Mouse (Mus musculus): ENCODE measurements around the gene Sirt6. TPM values are rescaled to one million over a fixed set of nuclear protein-coding genes. Genes with fewer than 3 reads are reported as not detected.

Gene Sirt6
- total and polyA plus RNA-seq, 3 experiments = 10.5 to 38.2 TPM; not detected in 1

GRCm38 (mm10) chr10:81602741-81603151, 24.9 kb downstream of the Sirt6 start:
- no peaks in the 10 kb centered on the region for H3K27me3 ChIP-seq (ENCODE audit: control insufficient read depth in 1 of 2, insufficient read depth in 2 of 2, low read length in 2 of 2)
- H3K27ac ChIP-seq (ENCODE audit: control insufficient read depth, low read depth, low read length) = no peak overlapping the region
- H3K4me1 ChIP-seq (ENCODE audit: control insufficient read depth in 1 of 2, insufficient read depth in 2 of 2, low read length in 2 of 2) = peaks cover 12 to 25% of the 10 kb centered on the region in 2 experiments
- no peak overlapping the region for H3K9ac ChIP-seq (ENCODE audit: control insufficient read depth, low read depth, low read length, poor library complexity, severe bottlenecking)
- H3K36me3 ChIP-seq (ENCODE audit: control insufficient read depth in 1 of 2, insufficient read depth in 2 of 2, low read length in 2 of 2) = peaks cover 0 to 18% of the 10 kb centered on the region in 2 experiments; a peak in 2 of 4 replicates
- H3K4me3 ChIP-seq (ENCODE audit: control insufficient read depth in 1 of 2, insufficient read depth in 1 of 2, low read depth in 2 of 2, low read length in 2 of 2) = no peak overlapping the region
- H3K9me3 ChIP-seq (replicated peaks; ENCODE audit: insufficient read depth, low read length) = no peaks in the 10 kb centered on the region
- DNase-seq (ENCODE audit: low read depth, low spot score) = peak; percentile 85
- H3K79me2 ChIP-seq (ENCODE audit: control insufficient read depth, insufficient read depth, low read length, poor library complexity) = no peaks in the 10 kb centered on the region; the same call in 1 of the 2 replicates
- TF ChIP-seq USF2 (IDR thresholded peaks at IDR 0.05; ENCODE audit: borderline replicate concordance in 1 of 2, insufficient read depth in 1 of 2, low read depth in 1 of 2, low read length in 2 of 2) (no peak), NELFE (IDR thresholded peaks at IDR 0.05; ENCODE audit: low read depth, low read length) (no peak), MXI1 (IDR thresholded peaks at IDR 0.05; ENCODE audit: low read depth, low read length) (peak; percentile 62), HCFC1 (IDR thresholded peaks at IDR 0.05; ENCODE audit: low read depth, low read length) (peak; percentile 58; the same call in 1 of the 2 replicates), MYB (IDR thresholded peaks at IDR 0.05; ENCODE audit: low read depth, low read length) (no peak), ZC3H11A (IDR thresholded peaks at IDR 0.05; ENCODE audit: low read depth, low read length) (0 out of 2 replicates have a peak, but pooled peaks have one; percentile 23), JUND (IDR thresholded peaks at IDR 0.05; ENCODE audit: low read depth, low read length) (peak; percentile 80), MEF2A (IDR thresholded peaks at IDR 0.05; ENCODE audit: extremely low read depth, insufficient replicate concordance, low read depth, low read length, poor library complexity, severe bottlenecking) (no peak), CTCF (IDR thresholded peaks at IDR 0.05 in 2 of 3, conservative IDR thresholded peaks at IDR 0.05 in 1 of 3; ENCODE audit: control insufficient read depth in 1 of 3, insufficient read depth in 1 of 3, low read depth in 2 of 3, low read length in 3 of 3, poor library complexity in 1 of 3, severe bottlenecking in 1 of 3) (peak in 2 of 3 experiments; percentile 79 to 80; a peak in 5 of 6 replicates), UBTF (IDR thresholded peaks at IDR 0.05; ENCODE audit: borderline replicate concordance, insufficient read depth, low read depth, low read length) (no peak), SIN3A (IDR thresholded peaks at IDR 0.05; ENCODE audit: low read length) (peak; percentile 86), CHD1 (IDR thresholded peaks at IDR 0.05; ENCODE audit: low read depth, low read length) (no peak), POLR2A (IDR thresholded peaks at IDR 0.05; ENCODE audit: control insufficient read depth in 1 of 2, insufficient read depth in 1 of 2, low read depth in 1 of 2, low read length in 2 of 2, poor library complexity in 1 of 2) (no peak), MYC (IDR thresholded peaks at IDR 0.05; ENCODE audit: low read depth, low read length) (no peak), TCF12 (IDR thresholded peaks at IDR 0.05; ENCODE audit: low read depth, low read length) (no peak), BHLHE40 (IDR thresholded peaks at IDR 0.05; ENCODE audit: borderline replicate concordance, low read depth, low read length) (0 out of 2 replicates have a peak, but pooled peaks have one; percentile 24), MAFK (IDR thresholded peaks at IDR 0.05; ENCODE audit: borderline replicate concordance, low read depth, low read length) (no peak), RAD21 (IDR thresholded peaks at IDR 0.05; ENCODE audit: low read depth, low read length) (peak; percentile 14; the same call in 1 of the 2 replicates), MAX (IDR thresholded peaks at IDR 0.05; ENCODE audit: low read length) (no peak), USF1 (IDR thresholded peaks at IDR 0.05; ENCODE audit: low read depth, low read length) (no peak), ELF1 (IDR thresholded peaks at IDR 0.05; ENCODE audit: low read depth, low read length) (no peak), RCOR1 (IDR thresholded peaks at IDR 0.05; ENCODE audit: low read depth, low read length) (peak; percentile 46; the same call in 1 of the 2 replicates), E2F4 (IDR thresholded peaks at IDR 0.05; ENCODE audit: borderline replicate concordance, low read depth, low read length) (no peak), MAZ (IDR thresholded peaks at IDR 0.05; ENCODE audit: low read depth, low read length) (peak; percentile 94), TAL1 (IDR thresholded peaks at IDR 0.05; ENCODE audit: low read length) (no peak), POLR2AphosphoS2 (IDR thresholded peaks at IDR 0.05; ENCODE audit: low read length) (no peak), GABPA (IDR thresholded peaks at IDR 0.05; ENCODE audit: low read depth, low read length) (no peak), TBP (IDR thresholded peaks at IDR 0.05; ENCODE audit: low read depth, low read length) (no peak), ZKSCAN1 (IDR thresholded peaks at IDR 0.05; ENCODE audit: low read depth, low read length) (no peak), ZMIZ1 (IDR thresholded peaks at IDR 0.05; ENCODE audit: low read depth, low read length) (no peak), GATA1 (IDR thresholded peaks at IDR 0.05; ENCODE audit: low read depth, low read length) (no peak), POLR2AphosphoS5 (IDR thresholded peaks at IDR 0.05; ENCODE audit: borderline replicate concordance, low read depth, low read length) (no peak), SMC3 (IDR thresholded peaks at IDR 0.05; ENCODE audit: low read depth, low read length) (peak; percentile 39), KAT2A (conservative IDR thresholded peaks at IDR 0.05; ENCODE audit: low read depth, low read length) (no peak), CHD2 (IDR thresholded peaks at IDR 0.05; ENCODE audit: low read length) (no peak), ETS1 (IDR thresholded peaks at IDR 0.05; ENCODE audit: low read depth, low read length) (peak; percentile 98), NRF1 (IDR thresholded peaks at IDR 0.05; ENCODE audit: insufficient read depth, low read depth, low read length, poor library complexity, severe bottlenecking) (no peak), ZNF384 (IDR thresholded peaks at IDR 0.05; ENCODE audit: low read depth, low read length) (no peak)
